Mouse (Mus musculus): ENCODE results near the gene Cab39. TPM values are rescaled to one million over a fixed set of nuclear protein-coding genes. Genes with fewer than 3 reads are reported as not detected.
"Not testable (repeated sequence)": the region's sequence is repeated elsewhere in the genome, so short reads cannot be mapped to it uniquely, and the experiment has no call there.

The Cab39 gene
- total RNA-seq, 2 experiments from 2014 or later: 107 to 112 TPM

DNA sequence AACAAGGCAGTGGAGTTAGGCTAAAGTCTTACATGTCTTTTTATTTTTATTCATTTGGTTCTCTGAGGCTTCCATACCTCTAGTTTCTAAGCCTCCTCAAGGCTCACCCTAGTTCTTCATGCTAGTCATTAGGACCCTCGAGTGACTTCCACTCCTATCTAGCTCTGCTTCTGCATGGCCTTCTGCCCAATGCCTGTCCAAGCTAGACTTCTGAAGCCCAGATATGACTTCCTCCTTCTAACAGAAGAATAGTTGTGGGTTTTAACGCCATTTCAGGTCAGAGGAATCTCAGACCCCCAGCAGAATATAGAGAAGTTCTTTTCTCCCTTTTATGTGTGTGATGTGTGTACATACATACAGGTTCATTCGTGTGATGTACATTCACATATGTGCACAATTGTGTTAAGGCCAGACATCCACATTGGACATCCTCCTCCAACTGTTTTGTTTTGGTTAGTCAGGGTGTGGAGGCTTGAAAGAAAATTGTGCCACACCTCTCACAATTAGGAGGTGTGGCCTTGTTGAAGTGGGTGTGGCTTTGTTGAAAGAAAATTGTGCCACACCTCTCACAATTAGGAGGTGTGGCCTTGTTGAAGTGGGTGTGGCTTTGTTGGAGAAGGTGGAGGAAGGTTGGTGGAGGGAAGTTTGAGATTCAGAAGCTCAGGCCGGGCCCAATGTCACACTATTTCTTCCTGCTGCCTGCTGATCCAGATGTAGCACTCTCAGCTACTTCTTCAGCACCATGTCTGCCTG is 13.6 kb upstream of the Cab39 start:
- intact Hi-C loops (cut with DNase I): no loop called here
- DNase-seq (ENCODE audit: low spot score): no peak

DNA sequence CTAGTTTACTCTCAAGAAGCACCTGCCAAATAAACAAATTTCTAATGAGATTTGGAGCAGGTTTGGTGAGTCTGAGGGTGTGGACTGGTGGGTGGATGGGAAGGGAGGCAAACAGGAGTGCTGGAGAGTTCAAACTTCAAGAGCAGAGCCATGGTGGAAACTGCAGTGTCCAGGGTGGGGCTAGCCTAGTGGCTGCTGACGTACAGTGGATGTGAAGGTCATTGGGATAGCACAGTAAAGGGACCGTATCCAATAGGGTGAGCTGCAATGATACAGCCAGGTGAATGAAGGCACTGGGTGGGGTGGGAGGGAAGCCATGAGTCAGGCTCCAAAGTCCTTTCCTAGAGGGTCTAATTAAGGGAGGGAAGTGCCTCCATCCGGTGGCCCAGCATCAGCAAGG is 2.7 kb upstream of the Cab39 start:
- DNase-seq (ENCODE audit: low spot score): no peak
- intact Hi-C loops (cut with DNase I): loop anchor here (5.0 kb wide), 1 partner anchor 112 kb away; no protein-coding TSS in a partner anchor

DNA sequence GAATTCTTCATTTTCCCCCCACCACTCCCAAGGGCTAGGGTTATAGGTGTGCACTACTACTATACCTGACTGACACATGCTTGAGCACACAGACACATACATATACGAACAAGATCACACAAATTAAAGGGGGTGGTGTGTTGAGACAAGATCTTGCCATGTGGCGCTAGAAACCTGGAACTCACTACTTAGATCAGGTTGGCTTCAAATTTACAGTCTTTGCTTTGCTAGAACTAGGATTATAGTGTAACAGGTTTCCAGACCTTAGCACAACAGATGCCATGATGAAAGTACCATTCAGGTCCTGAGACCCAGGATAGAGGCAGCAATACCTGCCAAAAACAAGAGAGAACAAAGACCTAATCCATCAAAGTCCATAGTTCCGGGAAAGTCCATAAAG is 1.8 kb upstream of the Cab39 start:
- no peak for DNase-seq (ENCODE audit: low spot score)
- intact Hi-C loops (cut with DNase I): loop anchor here (5.0 kb wide), 1 partner anchor 111 kb away; no protein-coding TSS in a partner anchor

DNA sequence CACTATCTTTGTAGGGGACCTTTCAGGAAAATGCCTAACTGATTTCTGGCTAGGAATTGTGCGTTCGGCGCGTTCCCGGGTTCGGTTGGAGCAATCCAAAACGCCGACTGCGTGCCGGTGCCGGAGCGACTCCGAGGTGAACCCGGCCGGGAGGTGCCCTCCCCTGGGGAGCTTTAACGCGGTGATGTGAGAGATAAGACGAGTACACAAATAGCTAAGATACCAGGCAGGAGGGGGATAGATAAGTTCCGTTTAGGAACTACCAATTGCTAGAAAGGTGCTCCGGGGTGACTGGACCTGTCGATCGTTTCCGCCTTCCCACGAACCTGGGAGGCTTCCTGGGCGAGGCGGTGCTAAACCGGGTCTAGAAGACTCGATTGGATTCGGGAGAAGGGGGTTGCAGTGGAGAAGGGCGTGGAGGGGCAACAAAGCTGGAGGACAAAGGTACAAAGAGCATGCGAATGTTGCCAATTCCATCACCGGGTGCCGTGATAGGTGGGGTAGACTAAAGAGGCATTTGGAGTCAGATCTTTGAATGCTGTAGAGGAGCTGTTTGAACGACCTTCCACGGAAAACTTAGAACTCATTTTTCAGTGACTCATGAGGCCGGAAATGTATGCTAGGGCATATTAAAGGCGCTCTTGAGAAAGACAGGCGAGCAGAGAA is 998 bp downstream of the Cab39 start:
- intact Hi-C loops (cut with DNase I): loop anchor here (5.0 kb wide), 1 partner anchor 108 kb away; no protein-coding TSS in a partner anchor
- peak; percentile 3 for DNase-seq (ENCODE audit: low spot score)

DNA sequence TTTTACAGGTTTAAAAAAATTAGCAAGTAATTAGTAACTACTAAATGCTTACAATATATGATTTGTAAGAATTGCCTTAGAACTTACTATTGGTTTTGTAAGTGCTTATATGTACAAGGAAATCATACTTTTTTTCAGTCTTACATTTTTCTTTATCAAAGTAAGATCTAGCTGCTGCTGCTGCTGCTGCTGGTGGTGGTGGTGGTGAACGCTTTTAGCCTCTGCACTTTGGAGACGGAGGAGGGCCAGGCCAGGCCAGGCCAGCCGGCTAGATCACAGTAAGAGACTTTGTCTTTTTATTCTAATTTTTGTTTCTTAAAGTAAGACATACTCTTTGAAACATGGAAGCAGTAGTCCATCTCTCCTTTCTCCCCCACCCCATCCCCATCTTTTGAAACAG is 2.0 kb downstream of the Cab39 start:
- intact Hi-C loops (cut with DNase I): no loop called here
- no peak for DNase-seq (ENCODE audit: low spot score)

DNA sequence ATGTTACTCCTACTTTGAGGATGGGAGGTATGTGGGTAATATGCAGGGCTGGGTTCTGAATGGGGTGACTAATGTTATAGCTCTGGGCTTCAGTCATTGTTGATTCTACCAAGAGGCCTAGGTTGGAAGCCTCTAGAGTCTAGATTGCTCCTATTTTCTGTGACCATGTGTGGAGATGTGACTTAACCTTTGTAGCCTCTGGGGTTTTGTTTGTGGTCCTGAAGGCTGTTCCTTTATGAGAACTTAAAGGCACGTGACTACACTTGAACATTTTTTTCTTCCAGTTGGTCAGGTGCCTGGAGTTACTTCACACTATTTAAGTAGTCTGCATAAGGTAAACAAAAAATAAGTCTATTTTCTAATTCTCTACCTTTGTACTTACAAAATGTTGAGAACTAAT is 6.5 kb downstream of the Cab39 start:
- intact Hi-C loops (cut with DNase I): no loop called here
- no peak for DNase-seq (ENCODE audit: low spot score)

DNA sequence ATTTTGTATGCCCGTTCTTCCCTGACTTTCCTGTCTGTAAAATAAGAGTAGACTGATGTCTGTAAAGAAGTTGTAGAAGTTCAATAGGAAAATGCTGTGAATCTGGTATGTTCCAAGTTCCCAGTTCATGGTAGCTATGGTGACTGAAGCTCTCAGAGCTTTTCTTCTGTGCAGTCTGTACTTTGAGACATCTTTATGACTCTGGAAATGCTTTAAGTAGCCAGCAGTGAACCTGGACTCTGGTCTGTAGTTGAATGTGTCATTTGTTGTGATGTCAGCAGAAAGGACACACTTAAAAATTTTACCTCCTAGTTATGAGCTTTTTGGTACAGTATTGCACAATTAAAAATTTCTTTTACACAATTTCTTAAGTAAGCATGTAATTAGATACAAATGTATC is 9.3 kb downstream of the Cab39 start:
- intact Hi-C loops (cut with DNase I): no loop called here
- DNase-seq (ENCODE audit: low spot score): no peak

DNA sequence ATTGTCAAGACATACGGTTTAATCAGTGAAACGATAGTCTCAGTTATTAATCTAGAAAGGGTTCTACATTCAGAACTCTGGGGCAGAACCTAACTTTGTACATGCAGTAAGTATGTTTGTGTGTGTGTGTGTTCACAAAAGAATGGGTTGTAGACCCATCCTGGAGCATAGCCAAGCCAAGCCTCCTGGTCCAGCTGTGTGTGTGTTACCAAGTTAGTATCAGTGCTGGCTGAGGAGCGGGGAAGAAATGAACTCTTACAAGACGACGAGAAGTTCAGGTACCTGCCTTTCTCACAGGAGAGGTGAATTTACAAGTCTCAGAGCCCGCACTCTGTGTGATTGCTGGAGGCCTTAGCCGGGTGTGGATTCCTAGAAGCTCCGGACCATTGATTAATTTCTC is 11.3 kb downstream of the Cab39 start:
- intact Hi-C loops (cut with DNase I): no loop called here
- no peak for DNase-seq (ENCODE audit: low spot score)

DNA sequence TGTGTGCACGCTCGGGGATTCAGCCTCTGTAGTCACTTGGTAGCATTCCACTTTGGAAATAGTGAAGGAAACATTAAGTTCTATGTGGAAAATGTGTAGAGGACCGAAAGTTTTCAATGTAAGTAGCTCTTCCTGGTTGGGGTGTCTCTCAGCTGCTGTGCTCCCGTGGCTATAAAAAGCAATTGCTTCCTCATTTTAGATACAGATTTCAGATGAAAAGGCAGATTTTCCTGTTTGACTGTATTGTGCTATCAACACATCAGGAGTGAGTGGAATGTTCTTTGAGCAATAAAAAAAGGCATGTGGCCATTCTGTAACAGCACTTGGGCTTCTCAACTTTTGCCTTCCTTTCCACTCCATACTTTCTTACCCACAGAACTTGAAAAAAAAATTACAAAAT is 16.0 kb downstream of the Cab39 start:
- DNase-seq (ENCODE audit: low spot score): no peak
- intact Hi-C loops (cut with DNase I): loop anchor here (5.0 kb wide), 1 partner anchor 33 kb away; no protein-coding TSS in a partner anchor

DNA sequence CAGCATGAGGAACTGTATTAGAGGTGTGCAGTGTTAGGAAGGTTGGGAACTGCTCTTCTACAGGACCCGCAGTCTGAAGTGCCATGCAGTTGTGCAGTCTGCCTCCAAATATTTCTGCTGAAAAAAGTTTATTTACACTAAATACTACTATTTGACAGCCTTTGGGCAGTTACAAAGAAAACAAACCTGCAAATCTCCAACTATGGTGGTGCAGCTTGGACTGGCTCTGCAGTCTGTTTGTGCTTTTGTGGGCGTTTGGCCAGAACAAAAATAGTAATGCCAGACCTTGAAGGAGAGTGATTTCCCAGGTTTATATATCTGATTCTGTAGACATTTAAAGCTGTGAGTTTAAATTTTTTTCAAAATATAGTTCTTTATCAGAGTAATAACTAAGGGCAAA is 17.1 kb downstream of the Cab39 start:
- DNase-seq (ENCODE audit: low spot score): no peak
- intact Hi-C loops (cut with DNase I): no loop called here

DNA sequence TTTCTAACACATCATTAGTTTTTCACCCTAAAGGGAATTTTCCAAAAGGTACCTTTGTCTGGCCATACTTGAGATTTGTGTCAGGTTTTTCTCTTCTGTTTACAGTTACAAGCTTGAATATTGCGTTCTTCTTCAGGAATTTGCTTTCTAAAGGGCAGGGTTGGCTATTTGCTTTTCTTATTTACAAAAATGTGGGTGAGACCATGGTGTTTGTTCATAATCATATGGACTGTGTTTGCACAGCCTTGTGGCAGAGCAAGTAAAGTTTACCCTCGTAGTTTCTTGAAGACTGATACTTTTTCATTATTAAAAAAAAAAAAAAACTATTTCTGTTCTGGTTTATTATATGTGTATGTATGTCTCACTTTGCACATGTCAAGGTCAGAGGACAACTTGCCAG is 17.5 kb downstream of the Cab39 start:
- intact Hi-C loops (cut with DNase I): no loop called here
- DNase-seq (ENCODE audit: low spot score): no peak

DNA sequence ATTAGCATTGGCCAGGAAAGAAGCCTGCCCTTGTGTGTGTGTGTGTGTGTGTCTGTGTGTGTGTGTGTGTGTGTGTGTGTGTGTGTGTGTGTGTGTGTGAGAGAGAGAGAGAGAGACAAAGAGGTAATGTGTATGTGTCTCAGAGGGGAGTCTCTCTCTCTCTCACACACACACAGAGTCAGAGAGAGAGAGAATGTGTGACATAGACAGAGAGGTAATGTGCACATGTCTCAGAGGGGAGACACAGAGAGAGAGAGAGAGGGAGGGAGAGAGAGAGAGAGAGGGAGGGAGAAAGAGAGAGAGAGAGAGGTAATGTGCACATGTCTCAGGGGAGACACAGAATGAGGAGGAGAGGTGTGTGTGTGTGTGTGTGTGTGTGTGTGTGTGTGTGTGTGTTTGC is 21.0 kb downstream of the Cab39 start:
- intact Hi-C loops (cut with DNase I); DNase-seq (ENCODE audit: low spot score): not testable (repeated sequence)

DNA sequence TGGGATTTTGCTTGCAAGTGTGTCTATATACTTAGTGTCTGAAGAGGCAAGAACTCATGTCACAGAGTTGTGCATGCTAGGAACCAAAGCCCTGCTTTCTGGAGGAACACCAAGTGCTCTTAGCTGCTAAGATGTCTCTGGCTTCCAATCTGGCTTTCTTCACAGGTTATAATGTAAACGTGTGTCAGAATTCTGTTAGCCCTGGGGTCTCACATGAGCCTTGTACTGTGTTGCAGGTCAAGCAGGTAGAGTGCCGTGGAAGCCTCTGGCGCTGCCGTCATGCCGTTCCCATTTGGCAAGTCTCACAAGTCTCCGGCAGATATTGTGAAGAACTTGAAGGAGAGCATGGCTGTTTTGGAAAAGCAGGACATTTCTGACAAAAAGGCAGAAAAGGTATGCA is 24.9 kb downstream of the Cab39 start:
- DNase-seq (ENCODE audit: low spot score): no peak
- intact Hi-C loops (cut with DNase I): no loop called here

DNA sequence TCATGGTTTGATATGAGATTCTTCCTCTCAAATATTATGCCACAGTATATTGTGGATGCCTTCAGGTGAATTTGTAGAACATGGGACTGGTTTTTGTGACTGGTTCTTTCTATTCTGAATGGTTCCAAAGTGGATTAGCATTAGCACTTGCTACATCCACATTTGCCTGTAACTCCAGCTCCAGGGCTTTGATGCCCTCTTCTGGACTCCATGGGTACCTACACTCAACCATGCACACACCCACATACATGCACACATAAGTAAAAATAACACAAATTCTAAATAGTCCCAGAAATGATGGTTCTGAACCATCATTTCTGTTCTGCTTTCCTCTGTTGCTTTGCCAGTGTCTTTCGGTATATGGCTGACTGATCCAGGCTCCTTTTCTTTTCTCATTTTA is 26.5 kb downstream of the Cab39 start:
- DNase-seq (ENCODE audit: low spot score): no peak
- intact Hi-C loops (cut with DNase I): no loop called here

DNA sequence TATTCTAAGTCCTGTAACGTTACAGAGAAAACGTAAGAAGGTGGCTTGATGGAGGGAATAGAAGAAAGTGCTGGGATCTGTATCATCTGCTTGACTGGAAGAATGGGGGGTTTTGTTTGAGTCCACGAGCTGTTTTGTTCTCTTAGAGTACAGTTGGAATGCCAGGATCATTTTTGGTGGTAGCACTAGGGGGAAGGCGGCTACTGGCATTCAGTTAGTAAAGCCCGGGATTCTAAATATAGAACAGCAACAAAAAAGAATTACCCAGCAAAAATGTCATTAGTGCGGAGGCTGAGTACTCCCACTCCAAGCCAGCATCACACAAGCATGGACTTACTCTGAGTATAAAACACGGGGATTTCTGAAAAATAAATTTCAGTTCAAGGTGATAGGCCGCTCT is 29.0 kb downstream of the Cab39 start:
- DNase-seq (ENCODE audit: low spot score): no peak
- intact Hi-C loops (cut with DNase I): no loop called here

DNA sequence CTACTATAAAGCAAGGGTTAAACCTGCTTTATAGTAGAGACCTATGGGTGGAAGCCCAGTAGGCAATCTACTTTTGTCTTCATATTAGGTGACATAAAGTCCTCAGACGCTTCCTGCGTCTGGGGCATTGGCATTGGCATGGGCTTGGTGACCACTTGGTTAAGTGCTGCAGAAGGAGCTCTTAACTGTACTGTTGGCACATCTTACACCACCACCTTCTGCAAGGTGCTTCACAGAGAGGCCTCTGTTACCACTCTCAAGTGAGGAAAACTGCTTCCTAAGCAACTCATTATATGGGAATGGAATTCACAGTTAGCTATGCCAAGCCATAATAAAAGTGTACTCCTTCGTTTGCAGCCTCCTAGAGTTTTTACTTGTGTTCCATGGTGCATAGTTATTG is 31.7 kb downstream of the Cab39 start:
- intact Hi-C loops (cut with DNase I): no loop called here

DNA sequence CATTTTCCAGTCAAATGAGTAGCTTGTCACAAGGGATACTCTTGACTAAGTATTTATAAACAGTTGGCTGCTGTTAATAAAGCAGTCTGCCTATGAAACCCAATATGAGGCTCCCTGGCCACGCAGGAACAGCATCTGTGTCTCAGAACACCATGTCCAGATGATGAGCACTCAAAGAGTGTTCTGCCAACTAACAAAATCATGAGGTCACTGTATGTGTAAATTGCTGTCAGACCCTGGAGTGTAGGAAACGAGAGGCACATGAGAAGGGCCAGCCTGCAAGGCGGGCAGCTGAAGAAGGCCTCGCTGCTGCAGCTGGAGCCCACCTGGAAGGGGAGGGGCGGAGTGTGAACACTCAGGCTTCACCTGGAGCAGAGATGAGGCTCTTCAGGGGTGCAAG is 33.9 kb downstream of the Cab39 start:
- intact Hi-C loops (cut with DNase I): no loop called here
- no peak for DNase-seq (ENCODE audit: low spot score)

More for the DNA sequence above, 31.7 kb downstream of the Cab39 start:
- DNase-seq (ENCODE audit: low spot score): no peak

DNA sequence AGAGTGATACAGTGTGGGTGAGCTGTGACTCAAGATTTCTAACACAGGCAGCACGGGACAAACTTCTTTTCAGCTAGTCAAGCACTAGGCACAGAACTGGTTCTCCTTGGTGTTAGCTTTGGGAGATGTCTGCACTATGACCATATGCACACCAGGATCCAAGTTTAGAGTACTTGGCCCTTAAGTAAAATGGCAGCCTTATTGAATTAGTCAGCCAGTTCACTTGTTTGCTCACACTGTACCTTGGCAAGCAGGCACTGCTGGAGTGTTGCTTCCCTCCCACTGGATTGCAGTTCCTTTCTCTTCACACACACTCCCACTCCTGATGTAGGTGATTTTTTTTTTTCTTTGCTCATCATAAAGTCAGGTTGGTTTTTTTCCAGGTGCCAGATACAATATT is 35.8 kb downstream of the Cab39 start:
- intact Hi-C loops (cut with DNase I): no loop called here
- no peak for DNase-seq (ENCODE audit: low spot score)

DNA sequence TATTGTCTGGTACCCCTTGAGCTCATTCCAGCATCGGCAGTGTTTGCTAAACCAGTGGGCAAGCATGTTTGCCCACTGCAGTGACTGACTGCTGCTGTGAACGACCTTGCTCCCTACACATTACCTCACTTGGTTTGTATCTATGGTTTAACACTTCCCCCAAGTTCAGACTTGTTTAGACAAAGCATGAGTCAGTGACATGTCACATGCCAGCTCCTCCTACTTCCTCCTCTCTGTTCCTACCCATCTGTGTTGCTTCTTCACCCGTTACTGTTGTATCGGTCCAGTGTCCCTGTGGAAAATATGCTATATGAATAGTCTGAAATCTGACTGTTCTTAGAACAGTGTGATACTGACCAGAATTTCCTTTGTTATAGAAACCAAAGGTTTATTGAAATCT is 44.8 kb downstream of the Cab39 start:
- intact Hi-C loops (cut with DNase I): no loop called here
- no peak for DNase-seq (ENCODE audit: low spot score)

DNA sequence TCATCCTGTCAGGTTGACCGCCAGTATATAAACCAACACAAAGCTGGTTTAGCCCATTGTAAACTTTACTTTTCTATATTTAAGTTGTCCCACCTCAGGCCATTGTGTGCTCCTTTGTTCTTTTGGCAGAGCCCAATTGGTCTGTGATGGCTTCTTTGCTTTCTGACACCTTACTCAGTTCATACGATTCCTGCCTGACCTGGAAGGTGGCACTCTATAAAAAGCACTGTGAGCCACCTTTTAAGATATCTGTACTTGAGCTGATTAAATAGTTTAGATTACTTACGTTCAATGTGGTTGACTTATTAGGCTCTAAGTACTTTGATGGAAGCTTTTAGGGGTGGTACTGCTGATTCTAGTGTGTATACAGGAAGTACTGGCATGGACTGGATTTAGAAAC is 46.1 kb downstream of the Cab39 start:
- DNase-seq (ENCODE audit: low spot score): no peak
- intact Hi-C loops (cut with DNase I): no loop called here

DNA sequence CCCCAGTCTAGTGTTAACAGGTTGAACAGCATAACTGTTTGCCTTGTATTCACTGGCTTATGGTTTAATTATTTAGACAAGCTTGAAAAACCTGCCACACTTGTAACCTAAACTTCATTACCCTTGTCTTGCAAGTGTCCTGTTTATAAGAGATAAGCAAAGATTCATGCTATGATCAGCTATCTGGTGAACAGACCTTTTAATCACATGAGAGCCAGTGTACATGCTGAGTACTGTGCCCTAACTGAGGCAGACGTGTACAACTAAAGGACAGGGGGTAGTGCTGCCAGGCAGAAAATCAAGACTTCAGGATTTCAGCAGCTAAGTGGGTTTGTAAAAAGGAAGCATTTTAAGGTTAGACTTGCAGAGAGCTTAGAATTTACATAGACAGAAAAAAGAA is 46.5 kb downstream of the Cab39 start:
- DNase-seq (ENCODE audit: low spot score): no peak
- intact Hi-C loops (cut with DNase I): loop anchor here (5.0 kb wide), 1 partner anchor 32 kb away; no protein-coding TSS in a partner anchor

All from heart, postnatal 25 days (tissue).